Mouse (Mus musculus) megakaryocyte-erythroid progenitor cell, adult 5-6 weeks (primary cell): Measurements from ENCODE around the gene Utrn. TPM values are rescaled to one million over a fixed set of nuclear protein-coding genes. Genes with fewer than 3 reads are reported as not detected.

Experiments
- ATAC-seq: replicated peaks from 2 replicates; pipeline ENCODE4 v1.8.0; 2016; ENCODE audit warnings: mild to moderate bottlenecking, inconsistent platforms; ENCODE audit not compliant: severe bottlenecking, poor library complexity, low FRiP score, low TSS enrichment
- total RNA-seq, 2 experiments: library from RNA; stranded (forward) in 1 of 2; stranded (reverse) in 1 of 2; fragments of 200-1000, 215-1000 nt in 1 of 2; fragments of >200 nt in 1 of 2; fragmentation: Nextera tagmentation in 1 of 2; gene quantifications; 2 replicates each; pipeline ENCODE4 v1.2.3; 2014 to 2017

The Utrn gene
- total RNA-seq, 2 experiments from 2014 or later = 17.9 to 27.6 TPM

DNA sequence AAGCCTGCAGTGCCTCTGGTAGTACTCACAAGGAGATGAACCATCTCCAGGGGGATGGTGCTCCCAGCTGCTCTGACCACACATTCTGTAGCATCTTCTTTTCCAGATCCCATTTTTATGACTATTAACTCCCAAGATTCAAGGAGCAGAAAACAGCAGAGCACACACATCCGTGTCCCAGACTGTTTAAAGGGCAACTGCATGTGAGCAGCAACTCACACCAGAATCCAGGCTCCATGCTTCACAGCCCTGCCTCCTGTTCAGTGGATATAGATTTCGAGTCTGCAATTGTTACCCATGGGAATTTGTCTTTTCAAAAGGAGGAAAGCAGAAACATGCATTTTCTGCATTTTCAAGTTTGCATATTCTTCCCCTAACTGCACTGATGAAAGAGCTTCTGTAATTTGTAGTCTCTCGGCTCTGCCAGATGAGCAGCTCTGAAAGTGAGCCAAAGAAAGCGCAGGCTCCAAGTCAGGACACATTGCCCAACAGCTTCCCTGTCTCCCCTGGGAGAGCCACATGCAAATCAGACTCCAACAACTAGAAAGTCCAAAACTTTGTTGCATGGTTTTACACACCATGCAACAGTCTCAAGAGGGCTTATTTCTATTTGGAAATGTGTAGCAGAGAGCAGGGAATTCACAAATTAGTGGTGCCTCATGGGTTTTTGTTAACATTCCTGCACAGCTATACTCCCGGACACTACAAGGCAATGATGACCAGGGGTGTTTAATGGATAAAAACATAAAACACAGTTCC lies 111.0 kb downstream of the Utrn start:
- ATAC-seq = no peak

- 0 out of 2 replicates have a peak, but pooled peaks have one; percentile 41 for ATAC-seq
Observed at GRCm38 (mm10) chr10:12756692-12757091, 112.5 kb downstream of the Utrn start.

DNA sequence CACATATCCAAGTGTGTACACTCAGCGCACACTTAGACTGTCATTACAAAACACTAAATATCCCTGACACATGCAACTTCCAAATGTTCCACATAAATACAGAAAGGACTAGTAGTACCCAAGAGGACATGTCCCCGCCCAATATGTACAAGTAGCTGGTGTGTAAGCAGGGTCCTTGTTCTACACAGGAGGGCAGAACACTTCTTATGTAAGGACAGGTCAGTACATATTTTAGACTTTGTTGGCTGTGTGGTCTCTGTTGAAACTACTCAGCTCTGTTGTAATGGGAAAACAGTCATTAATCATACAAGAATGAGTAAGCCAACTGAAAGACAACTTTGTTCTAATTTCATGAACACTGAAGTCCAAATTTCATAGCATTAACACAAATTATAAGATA lies 114.3 kb downstream of the Utrn start:
- ATAC-seq = no peak

DNA sequence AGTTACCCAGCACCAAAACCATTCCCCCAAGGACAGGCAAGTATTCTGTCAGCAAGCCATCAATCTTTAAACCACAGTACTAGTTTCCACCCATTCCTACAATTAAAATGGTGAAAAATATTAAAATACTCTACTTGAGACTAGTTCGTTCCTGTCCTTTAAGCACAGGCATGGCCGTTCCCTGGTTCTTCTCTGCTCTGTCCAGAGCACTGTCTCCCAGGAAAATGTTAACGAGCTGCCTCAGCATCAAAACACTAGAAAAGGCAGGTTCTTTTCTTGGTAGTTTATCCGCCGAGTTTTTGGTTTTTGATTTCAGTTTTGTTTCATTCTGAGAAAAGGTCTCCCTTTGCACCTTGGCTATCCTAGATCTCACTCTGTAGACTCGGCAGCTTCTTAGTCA lies 115.0 kb downstream of the Utrn start:
- ATAC-seq = no peak

- ATAC-seq = no peak
Observed at GRCm38 (mm10) chr10:12743717-12744116, 125.4 kb downstream of the Utrn start.

DNA sequence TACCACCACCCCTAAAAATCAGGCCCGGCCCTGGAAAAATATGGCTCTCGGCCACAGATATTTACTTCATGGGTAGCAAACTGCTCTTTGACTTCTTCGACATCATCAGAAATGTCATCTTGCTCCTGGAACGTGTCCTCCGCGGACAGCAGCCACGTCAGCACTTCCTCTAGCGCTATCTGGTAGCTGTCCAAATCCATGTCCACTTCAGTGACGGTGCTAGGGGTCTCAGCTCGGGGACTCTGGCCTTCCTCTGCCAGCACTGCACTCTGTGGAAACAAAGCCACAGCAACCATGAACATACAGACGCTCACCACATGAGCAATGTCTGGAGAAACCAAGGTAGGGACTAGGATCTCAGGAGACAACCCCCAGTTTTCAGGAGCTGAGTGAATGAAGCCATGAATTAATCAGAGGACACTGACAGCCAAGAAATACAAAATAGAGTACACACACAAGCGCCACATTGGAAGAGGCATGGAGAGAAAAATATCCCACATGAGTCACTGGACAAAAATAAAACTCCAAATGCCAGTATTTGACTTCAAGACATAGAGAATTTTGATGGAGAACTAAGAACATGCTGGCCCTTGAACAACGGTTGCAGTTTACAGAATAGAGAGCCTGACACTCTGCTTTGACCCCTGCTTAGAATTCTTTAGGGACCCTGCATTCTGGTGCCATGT lies 129.7 kb downstream of the Utrn start:
- no peak for ATAC-seq

GRCm38 (mm10) chr10:12737926-12738325 lies 131.2 kb downstream of the Utrn start:
- ATAC-seq = no peak

DNA sequence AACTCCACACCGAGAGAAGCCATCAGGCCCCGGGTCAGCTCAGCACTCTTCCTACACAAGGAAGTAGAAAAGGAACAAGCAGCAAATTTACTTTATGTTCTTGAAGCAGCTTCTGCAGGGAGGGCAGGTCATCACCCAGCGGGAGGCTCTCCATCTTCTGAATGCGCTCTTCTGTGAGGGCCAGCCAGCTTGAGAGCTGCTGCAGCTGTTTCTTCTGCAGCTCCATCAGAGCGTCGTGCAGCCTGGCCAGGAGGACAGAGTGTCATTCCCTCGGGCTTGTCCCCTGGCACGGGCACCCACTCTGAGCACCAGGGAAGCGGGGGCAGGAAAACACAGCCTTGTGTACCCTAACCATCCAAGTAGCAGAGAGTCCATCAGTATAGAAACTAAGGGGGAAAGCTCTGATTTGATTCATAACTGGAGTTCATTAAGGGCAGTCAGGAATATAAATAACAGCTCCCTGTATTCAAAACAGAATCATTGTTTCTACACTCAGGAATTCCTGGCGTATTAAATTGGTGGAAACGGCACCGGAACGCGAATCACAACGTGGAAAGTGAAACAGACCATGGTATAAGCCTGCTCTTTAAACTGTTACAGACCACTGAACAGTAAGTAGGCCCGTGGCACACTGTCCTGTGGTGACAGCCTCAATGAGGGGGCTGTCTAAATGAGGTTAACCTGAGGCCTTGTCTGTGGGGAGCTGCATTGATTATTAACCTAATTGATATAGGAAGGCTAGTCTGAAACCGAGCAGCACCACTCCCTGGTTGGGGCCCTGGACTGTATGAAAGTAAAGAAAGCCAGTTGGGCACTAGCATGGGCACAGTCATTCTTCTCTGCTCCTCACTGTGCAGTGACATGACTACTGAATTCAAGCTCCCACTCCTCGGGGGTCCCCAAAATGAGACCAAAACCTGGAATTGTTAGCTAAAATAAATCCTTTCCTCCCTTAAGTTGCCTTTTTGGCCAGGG lies 132.0 kb downstream of the Utrn start:
- ATAC-seq = no peak

GRCm38 (mm10) chr10:12735695-12736094 lies 133.5 kb downstream of the Utrn start:
- ATAC-seq = no peak

DNA sequence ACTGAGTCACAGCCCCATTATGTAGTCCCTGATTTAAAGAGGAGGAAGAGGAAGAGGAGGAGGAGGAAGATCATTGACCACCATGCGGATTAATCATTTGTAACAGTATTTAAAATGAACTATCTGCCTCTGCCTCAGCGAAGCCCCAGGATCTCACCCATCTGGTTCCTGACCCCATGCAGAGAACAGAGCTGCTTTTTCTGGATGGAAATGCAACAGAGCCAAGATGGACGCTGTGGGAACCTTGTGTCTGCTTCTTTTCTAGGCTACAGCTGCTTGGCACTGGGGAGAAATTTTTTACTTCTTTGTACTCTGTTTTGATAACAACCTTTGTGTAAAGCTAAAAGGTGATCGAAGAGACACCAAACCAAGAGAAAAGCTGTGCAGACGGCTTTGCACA lies 137.7 kb downstream of the Utrn start:
- ATAC-seq = no peak

DNA sequence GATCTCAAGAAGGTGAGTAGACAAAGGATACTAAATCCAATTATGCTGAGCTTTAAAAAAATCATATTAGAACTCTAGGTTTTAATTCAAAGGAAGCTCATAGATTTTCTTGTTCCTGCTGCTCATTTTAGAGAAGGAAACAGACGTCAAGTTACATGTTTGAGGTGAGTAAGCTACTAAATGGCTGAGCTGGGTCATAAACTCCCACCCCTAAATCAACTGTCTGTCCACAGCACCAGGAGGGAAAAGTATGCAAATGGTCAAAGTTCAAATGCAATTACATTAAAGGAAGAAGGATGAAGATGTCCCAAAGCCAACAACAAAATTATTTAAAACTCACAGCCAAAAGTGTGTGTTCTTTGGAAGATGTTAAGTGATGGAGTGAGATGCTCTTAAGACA lies 139.5 kb downstream of the Utrn start:
- ATAC-seq = no peak

DNA sequence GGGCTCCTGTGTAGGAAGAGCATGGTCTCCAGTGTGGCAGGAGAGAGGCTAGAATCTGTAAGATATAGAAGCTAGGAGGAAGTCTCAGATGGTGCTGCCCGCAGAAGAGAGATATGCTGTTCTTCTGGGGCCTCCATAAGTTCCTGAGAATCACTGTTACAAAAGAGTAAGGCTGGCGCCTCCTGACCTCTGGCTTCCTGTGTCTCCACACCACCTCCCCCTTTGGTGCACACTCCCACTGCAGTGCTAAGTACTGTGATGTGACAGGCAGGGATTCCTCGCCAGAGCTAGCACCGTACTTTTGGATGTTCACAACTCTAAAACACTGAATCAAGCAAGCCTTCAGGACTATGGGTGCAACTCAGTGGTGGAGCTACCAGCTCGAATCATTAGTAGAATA lies 140.1 kb downstream of the Utrn start:
- no peak for ATAC-seq

- no peak for ATAC-seq
Observed at GRCm38 (mm10) chr10:12727881-12728280, 141.3 kb downstream of the Utrn start.

- no peak for ATAC-seq
Observed at GRCm38 (mm10) chr10:12726041-12726608, 143.0 kb downstream of the Utrn start.

DNA sequence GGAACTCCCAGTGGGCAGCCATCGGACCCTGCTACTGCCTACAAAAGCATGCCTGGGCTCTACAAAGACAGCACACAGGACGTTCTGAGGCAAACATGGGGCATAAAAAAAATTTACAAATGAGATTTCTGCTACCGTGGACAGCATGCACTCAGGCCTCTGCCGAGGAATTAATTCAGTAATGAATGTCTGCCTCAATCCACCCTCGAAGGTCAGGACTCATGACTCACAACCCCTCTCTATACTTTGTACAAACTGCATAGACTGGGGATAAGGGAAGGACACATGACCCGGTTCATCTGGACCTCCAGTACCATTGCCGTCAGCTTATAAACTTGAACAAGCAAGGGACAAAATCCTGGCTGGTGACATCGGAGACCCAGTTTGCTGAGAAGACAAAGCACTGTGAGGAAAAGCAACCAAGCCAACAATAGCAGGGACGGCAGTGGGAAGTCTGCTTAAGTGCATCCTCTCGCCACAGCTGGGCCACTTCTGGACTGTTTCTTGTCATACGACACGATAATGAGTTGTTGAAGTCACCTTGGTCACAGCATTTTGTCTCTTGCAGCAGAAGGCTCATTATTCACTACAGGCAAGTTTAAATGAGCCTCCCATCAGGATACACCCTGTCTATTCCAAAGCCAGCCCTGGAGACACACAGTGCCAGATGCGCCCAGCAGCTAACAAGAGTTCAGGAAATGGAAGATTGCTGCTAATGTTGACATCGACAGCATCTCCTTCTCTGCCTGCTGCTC lies 144.7 kb downstream of the Utrn start:
- no peak for ATAC-seq

GRCm38 (mm10) chr10:12723269-12723668 lies 145.9 kb downstream of the Utrn start:
- peak; percentile 85 for ATAC-seq

DNA sequence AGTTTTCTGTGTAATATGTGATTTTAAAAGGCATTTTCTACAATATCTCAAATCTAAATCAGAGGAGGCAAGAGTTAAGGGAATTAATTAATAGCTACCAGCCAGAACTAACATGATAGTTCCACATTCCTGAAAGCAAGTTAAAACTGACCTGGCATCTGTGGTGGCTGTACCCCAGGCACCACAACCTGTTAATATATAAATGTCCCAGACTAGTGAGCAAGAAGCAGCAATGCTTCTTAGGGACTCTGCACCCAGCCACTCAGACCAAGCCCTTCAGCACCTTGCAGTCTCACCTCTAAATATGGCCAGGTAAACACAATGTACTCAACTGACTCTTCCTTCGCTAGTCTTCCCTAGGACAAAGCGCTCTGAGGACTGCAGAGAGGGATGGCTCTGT lies 147.1 kb downstream of the Utrn start:
- ATAC-seq = no peak

DNA sequence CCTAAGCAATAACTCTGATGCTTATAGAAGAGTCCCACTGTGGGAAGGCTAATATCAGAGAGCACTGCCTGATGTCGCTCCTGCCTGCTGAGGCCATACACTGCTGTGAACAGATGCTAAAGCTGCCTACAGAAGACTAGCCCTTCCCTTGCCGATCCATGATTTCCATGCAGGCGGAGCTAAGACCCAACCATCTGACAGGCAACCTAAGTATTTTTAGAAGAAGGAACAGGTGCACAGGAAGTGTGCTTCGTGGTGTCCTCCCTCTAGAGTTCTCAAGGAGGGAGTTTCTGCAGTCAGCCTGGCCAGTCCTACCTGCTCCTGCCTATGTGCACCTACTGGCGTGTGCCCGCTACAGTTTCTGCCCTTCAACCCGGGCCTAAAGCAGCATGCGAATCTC lies 150.8 kb downstream of the Utrn start:
- ATAC-seq = no peak

- no peak for ATAC-seq
Observed at GRCm38 (mm10) chr10:12717381-12717780, 151.8 kb downstream of the Utrn start.
